1 mouse cellular context compared by ENCODE assay signal in genomic region chr7:100706143-100706841, GRCm38 (mm10).
TF ChIP-seq lines count a peak whose summit lies in the region.

Gene Fam168a (plus strand): TSS chr7:100706635.

TF ChIP-seq in MEL, 35 proteins besides CTCF, POLR2A, EP300 and RAD21 (continued from another document):
- TF ChIP-seq RCOR1 (IDR thresholded peaks at IDR 0.05; ENCODE audit: low read depth, low read length) = no peak
- TF ChIP-seq JUND (IDR thresholded peaks at IDR 0.05; ENCODE audit: low read depth, low read length) = no peak
- TF ChIP-seq GABPA (IDR thresholded peaks at IDR 0.05; ENCODE audit: low read depth, low read length) = no peak
- TF ChIP-seq CHD1 (IDR thresholded peaks at IDR 0.05; ENCODE audit: low read depth, low read length) = no peak
- TF ChIP-seq MAFK (IDR thresholded peaks at IDR 0.05; ENCODE audit: borderline replicate concordance, low read depth, low read length) = no peak
TF ChIP-seq in MEL: peak in this region for 16.
